Mouse (Mus musculus) brain, embryonic 14.5 days (tissue): Measurements from ENCODE around the gene AI593442.

Experiments used
- CTCF ChIP-seq: fragments of 200-500 bp; IDR thresholded peaks from 2 replicates; pipeline ENCODE4 v1.5.1; 2012; ENCODE audit warnings: inconsistent platforms, mild to moderate bottlenecking, moderate library complexity, borderline replicate concordance; ENCODE audit not compliant: insufficient read depth, insufficient read length; ENCODE audit errors: extremely low read depth
- POLR2A ChIP-seq: fragments of 200-500 bp; IDR thresholded peaks from 2 replicates; pipeline ENCODE4 v1.6.1; 2012; ENCODE audit warnings: mild to moderate bottlenecking, inconsistent platforms, borderline replicate concordance; ENCODE audit not compliant: poor library complexity, insufficient read depth, insufficient read length, severe bottlenecking; ENCODE audit errors: extremely low read depth

DNA sequence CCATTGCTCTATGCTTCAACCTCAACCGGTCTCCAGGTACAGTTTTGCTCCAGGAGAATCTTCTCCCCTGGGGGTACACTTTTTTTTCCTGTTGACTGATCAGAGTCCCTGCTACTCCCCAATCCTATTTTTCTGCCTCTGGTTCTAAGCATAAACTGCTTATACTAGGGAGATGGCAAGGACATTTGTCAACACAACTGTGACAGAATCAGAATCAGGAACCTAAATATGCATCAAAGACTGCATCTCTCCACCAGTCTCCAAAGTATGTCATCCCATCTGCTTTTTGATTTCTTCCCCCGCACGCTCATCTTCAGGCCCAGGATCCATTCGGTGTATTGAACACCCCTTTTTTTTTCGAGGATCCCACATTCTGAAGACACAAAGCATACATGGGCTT is 456 bp upstream of the AI593442 start:
- TF ChIP-seq CTCF = no peak
- TF ChIP-seq POLR2A = no peak
